Mouse (Mus musculus): ENCODE measurements around the gene Pds5a.

- no peak for TF ChIP-seq CTCF (IDR thresholded peaks at IDR 0.05; ENCODE audit: borderline replicate concordance, extremely low read depth, insufficient read depth, insufficient read length)
- TF ChIP-seq POLR2A (IDR thresholded peaks at IDR 0.05; ENCODE audit: borderline replicate concordance, extremely low read depth, insufficient read depth, insufficient read length, poor library complexity, severe bottlenecking) = no peak
These were observed 59.2 kb downstream of the Pds5a start for GRCm38 (mm10) chr5:65638896-65639295.
